Mouse (Mus musculus): ENCODE results near the gene Chchd2.

- TF ChIP-seq FLI1 (IDR thresholded peaks at IDR 0.05; ENCODE audit: low read length) (no peak), GATA1 (IDR thresholded peaks at IDR 0.05; ENCODE audit: borderline replicate concordance, low read length) (no peak)
Observed at GRCm38 (mm10) chr5:129862325-129862724, 24.9 kb downstream of the Chchd2 start.

Measured in megakaryocyte, embryonic 14.5 days (primary cell).